Mouse (Mus musculus): ENCODE results near the gene Golt1a.

Gene Golt1a

DNA sequence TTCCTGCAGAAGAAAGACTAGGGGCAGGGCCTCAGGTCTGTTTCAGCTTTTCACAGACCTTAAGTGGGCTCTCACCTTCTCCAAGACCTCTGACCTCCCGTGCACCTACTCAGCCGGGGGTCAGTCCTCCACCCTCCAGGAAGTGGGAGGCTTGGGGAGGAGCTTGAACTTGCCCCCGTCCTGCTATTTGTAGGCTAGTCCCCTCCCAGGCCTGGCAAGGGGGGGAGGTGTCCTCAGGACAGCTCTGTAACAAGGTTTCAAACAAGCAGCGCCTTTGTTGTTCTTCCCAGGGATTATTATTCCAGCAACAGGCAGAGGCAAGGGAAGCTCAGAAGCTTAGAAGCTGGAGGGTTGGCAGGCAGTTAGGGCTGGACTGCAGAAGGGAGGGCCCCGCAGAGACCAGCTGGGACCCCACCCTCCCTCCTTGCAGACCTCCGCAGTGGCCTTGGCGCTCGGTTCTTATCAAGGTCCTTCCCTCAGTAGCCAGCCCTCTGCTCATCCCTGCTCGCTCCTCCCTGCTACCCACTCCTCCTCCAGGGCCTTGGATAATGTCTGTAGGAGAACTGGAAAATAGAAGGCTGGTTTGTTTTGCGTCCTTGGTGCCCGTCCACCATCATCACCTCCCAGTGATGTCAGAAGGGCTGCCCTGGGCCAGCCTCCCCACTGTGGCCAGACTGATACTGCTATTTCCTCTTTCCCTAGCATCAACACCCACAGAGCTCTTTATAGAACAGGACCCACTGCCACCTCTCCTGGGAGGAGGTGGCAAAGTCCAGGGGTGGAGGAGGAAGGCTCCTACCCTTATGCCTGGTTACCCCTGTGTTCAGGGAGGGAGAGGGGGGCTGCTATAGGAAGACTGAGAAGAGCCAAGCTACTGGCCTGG lies 58.2 kb downstream of the Golt1a start:
- Histone ChIP-seq H3K4me1 (replicated peaks; ENCODE audit: low read depth, low read length) (peaks cover 73% of the 10 kb centered on the region), H3K27me3 (ENCODE audit: insufficient read depth, low read length) (peaks cover 38% of the 10 kb centered on the region), H3K4me3 (replicated peaks; ENCODE audit: low read length) (peak overlapping the region; percentile 43; the same call in 1 of the 2 replicates), H3K36me3 (ENCODE audit: insufficient read depth, low read length) (0 out of 2 replicates have a peak, but pooled peaks cover 2% of the 10 kb centered on the region), H3K9me3 (ENCODE audit: low read length) (peaks cover 5% of the 10 kb centered on the region; the same call in 1 of the 2 replicates)
- TF ChIP-seq POU5F1 (IDR thresholded peaks at IDR 0.05; ENCODE audit: borderline replicate concordance, low read length) (no peak), NANOG (IDR thresholded peaks at IDR 0.05; ENCODE audit: borderline replicate concordance, low read length) (no peak), CTCF (conservative IDR thresholded peaks at IDR 0.05; ENCODE audit: low read length) (no peak)

DNA sequence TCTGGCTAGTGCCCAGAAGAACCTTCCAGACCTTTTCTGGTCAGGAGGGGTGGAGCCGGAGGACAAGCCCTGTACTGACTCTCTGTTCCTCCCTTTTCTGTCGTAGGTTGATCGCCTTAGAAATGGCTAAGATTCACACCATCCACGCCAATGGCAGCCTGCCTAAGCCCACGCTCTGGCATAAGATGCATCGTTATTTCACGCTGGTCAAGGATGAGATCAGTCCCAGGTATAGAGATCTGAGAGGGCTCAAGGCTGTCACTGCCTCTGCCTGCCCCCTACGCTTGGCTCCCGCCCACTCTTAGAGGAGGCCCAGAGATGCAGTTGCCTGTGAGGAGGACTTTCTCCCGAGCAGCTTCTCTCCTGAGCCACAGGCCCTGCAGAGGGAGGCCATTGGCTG lies 59.0 kb downstream of the Golt1a start:
- Histone ChIP-seq H3K4me3 (replicated peaks; ENCODE audit: low read length) (0 out of 2 replicates have a peak overlapping the region, but pooled peaks have one; percentile 43), H3K4me1 (replicated peaks; ENCODE audit: low read depth, low read length) (peaks cover 69% of the 10 kb centered on the region), H3K9me3 (ENCODE audit: low read length) (no peaks in the 10 kb centered on the region), H3K36me3 (ENCODE audit: insufficient read depth, low read length) (0 out of 2 replicates have a peak, but pooled peaks cover 2% of the 10 kb centered on the region), H3K27me3 (ENCODE audit: insufficient read depth, low read length) (peaks cover 31% of the 10 kb centered on the region)
- no peak for TF ChIP-seq CTCF (conservative IDR thresholded peaks at IDR 0.05; ENCODE audit: low read length)
- no peak for TF ChIP-seq NANOG (IDR thresholded peaks at IDR 0.05; ENCODE audit: borderline replicate concordance, low read length)
- TF ChIP-seq POU5F1 (IDR thresholded peaks at IDR 0.05; ENCODE audit: borderline replicate concordance, low read length) = no peak

DNA sequence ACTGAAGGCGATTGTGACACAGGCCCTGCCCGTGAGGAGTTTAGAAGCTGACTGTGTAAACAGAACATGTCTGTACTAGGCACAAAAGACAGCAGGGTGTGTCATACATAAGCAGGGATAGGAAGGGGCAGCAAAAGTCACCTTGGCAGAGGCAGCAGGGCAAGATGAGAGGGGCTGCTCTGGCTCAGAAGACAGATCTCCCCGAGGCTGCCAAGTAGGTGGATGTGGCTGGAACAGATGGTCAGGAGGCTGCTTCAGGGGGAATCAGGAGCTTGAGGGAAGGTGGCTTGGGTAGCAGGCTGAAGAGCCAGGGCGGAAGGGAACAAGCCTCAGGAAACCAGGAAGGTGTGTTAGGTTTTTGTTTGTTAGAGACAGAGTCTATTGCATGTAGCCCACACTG lies 60.8 kb downstream of the Golt1a start:
- Histone ChIP-seq H3K27me3 (ENCODE audit: insufficient read depth, low read length) (peaks cover 14% of the 10 kb centered on the region), H3K36me3 (ENCODE audit: insufficient read depth, low read length) (0 out of 2 replicates have a peak, but pooled peaks cover 2% of the 10 kb centered on the region), H3K4me3 (replicated peaks; ENCODE audit: low read length) (no peak overlapping the region), H3K4me1 (replicated peaks; ENCODE audit: low read depth, low read length) (peaks cover 58% of the 10 kb centered on the region), H3K9me3 (ENCODE audit: low read length) (no peaks in the 10 kb centered on the region)
- no peak for TF ChIP-seq NANOG (IDR thresholded peaks at IDR 0.05; ENCODE audit: borderline replicate concordance, low read length)
- no peak for TF ChIP-seq CTCF (conservative IDR thresholded peaks at IDR 0.05; ENCODE audit: low read length)
- TF ChIP-seq POU5F1 (IDR thresholded peaks at IDR 0.05; ENCODE audit: borderline replicate concordance, low read length) = no peak

DNA sequence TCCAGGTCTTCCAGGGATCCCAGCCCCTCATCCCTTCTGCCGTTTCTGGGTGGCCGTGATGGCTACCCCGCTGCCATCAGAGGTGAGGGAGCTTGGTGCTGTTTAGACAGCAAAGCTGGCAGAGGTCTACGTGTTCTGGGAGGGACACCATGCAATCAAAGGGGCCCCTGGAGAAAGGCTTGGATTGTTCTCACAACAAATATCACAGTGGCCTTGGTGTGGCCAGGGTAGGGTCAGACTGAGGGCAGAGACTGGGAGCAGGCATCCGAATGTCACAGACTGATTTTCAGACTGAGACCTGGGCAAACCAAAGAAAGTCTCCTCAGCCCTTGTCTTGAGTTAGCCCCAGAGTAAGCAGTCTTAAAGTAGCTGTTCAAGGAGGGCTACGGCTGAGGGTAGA lies 61.8 kb downstream of the Golt1a start:
- Histone ChIP-seq H3K9me3 (ENCODE audit: low read length) (no peaks in the 10 kb centered on the region), H3K36me3 (ENCODE audit: insufficient read depth, low read length) (no peaks in the 10 kb centered on the region), H3K4me1 (replicated peaks; ENCODE audit: low read depth, low read length) (peaks cover 53% of the 10 kb centered on the region), H3K4me3 (replicated peaks; ENCODE audit: low read length) (no peak overlapping the region), H3K27me3 (ENCODE audit: insufficient read depth, low read length) (peaks cover 3% of the 10 kb centered on the region; the same call in 1 of the 2 replicates)
- TF ChIP-seq CTCF (conservative IDR thresholded peaks at IDR 0.05; ENCODE audit: low read length) = no peak
- no peak for TF ChIP-seq NANOG (IDR thresholded peaks at IDR 0.05; ENCODE audit: borderline replicate concordance, low read length)
- no peak for TF ChIP-seq POU5F1 (IDR thresholded peaks at IDR 0.05; ENCODE audit: borderline replicate concordance, low read length)

DNA sequence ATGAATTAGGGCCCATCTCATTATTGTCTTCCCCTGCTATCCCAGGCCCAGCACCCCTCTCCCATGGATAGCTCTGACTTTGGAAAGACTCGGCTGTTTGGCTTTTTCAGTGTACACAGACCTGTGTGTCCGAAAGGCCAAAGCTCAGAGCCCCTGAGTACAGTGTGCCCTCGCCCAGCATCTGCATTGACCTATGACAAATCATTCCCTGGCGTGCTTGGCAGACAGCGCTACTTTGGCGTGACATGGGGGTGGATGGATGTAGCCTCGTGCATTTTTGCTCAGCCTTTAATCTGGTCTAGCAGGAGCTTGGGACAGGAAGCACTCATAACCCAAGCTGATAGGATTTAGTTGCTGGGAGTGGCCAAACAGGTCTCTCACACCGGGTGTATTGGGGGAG lies 62.5 kb downstream of the Golt1a start:
- peaks cover 47% of the 10 kb centered on the region for H3K4me1 ChIP-seq (replicated peaks; ENCODE audit: low read depth, low read length)
- no peak overlapping the region for H3K4me3 ChIP-seq (replicated peaks; ENCODE audit: low read length)
- no peaks in the 10 kb centered on the region for H3K36me3 ChIP-seq (ENCODE audit: insufficient read depth, low read length)
- H3K9me3 ChIP-seq (ENCODE audit: low read length) = no peaks in the 10 kb centered on the region
- no peaks in the 10 kb centered on the region for H3K27me3 ChIP-seq (ENCODE audit: insufficient read depth, low read length)
- TF ChIP-seq CTCF (conservative IDR thresholded peaks at IDR 0.05; ENCODE audit: low read length) (no peak), NANOG (IDR thresholded peaks at IDR 0.05; ENCODE audit: borderline replicate concordance, low read length) (no peak), POU5F1 (IDR thresholded peaks at IDR 0.05; ENCODE audit: borderline replicate concordance, low read length) (no peak)
